Mouse (Mus musculus): ENCODE results near the gene Slco3a1. TPM values are rescaled to one million over a fixed set of nuclear protein-coding genes. Genes with fewer than 3 reads are reported as not detected.

Gene Slco3a1
- total RNA-seq, 1 experiment = 9.0 TPM

DNA sequence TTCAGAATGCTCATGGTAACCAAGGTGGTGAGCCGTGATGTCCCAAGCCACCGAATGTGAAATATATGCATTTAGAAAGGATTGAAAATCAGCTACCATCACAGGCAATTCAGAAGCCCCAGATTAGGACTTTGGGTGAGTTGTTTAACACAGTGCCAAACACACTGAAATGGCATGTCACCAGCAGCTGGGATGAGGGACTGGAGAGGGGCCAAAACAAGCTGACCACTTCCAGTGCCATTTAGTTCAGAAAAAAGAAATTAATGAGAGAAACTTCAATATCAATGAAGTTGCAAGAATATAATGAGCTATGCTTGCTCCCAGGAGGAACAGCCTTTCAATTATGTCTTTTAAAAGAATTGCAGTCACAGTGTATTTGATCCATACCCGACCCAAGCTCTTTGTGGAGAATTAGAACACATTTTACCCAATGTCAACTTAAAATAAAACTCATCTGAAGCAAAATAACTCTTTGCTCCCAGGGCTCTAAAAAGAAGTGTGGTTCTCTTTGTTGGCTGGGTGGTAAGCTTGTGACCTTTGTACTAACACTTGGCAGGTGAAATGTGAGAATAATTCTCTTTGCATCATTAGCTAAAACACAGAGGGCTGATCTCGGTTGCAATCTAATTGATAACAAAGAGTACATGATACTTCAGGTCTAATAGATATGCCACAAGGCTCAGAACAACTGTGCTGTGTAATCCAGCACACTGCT, 56.2 kb downstream of the Slco3a1 start:
- Histone ChIP-seq H3K9ac (ENCODE audit: insufficient read depth, low read depth, low read length, poor library complexity, severe bottlenecking) (no peak overlapping the region), H3K27ac (ENCODE audit: insufficient read depth, low read depth, low read length, poor library complexity, severe bottlenecking) (no peak overlapping the region), H3K4me1 (ENCODE audit: control insufficient read depth in 2 of 2, insufficient read depth in 2 of 2, low read length in 2 of 2, poor library complexity in 1 of 2) (no peaks in the 10 kb centered on the region), H3K36me3 (ENCODE audit: control insufficient read depth, insufficient read depth, low read length, poor library complexity, severe bottlenecking) (no peaks in the 10 kb centered on the region), H3K9me3 (ENCODE audit: control insufficient read depth, insufficient read depth, low read depth, low read length) (no peaks in the 10 kb centered on the region), H3K4me3 (ENCODE audit: insufficient read depth in 1 of 2, low read depth in 1 of 2, low read length in 2 of 2, poor library complexity in 1 of 2, severe bottlenecking in 1 of 2) (no peak overlapping the region)
- DNase-seq (ENCODE audit: low read depth, low spot score) = no peak
- TF ChIP-seq HCFC1 (IDR thresholded peaks at IDR 0.05; ENCODE audit: borderline replicate concordance, insufficient read depth, low read length) (no peak), CHD2 (IDR thresholded peaks at IDR 0.05; ENCODE audit: low read depth, low read length) (no peak), MAFK (IDR thresholded peaks at IDR 0.05; ENCODE audit: insufficient read depth, low read depth, low read length) (no peak), ZNF384 (IDR thresholded peaks at IDR 0.05; ENCODE audit: low read depth, low read length) (no peak)
- in situ Hi-C loops (cut with MboI; ENCODE audit: low sequenced_read_pairs in 2 of 2, unreplicated experiment in 2 of 2) = no loop called here

GRCm38 (mm10) chr7:74497203-74497602, 57.4 kb downstream of the Slco3a1 start:
- H3K36me3 ChIP-seq (ENCODE audit: control insufficient read depth, insufficient read depth, low read length, poor library complexity, severe bottlenecking) = no peaks in the 10 kb centered on the region
- DNase-seq (ENCODE audit: low read depth, low spot score) = no peak
- H3K9ac ChIP-seq (ENCODE audit: insufficient read depth, low read depth, low read length, poor library complexity, severe bottlenecking) = no peak overlapping the region
- in situ Hi-C loops (cut with MboI; ENCODE audit: low sequenced_read_pairs in 2 of 2, unreplicated experiment in 2 of 2) = no loop called here
- no peaks in the 10 kb centered on the region for H3K4me1 ChIP-seq (ENCODE audit: control insufficient read depth in 2 of 2, insufficient read depth in 2 of 2, low read length in 2 of 2, poor library complexity in 1 of 2)
- TF ChIP-seq CHD2 (IDR thresholded peaks at IDR 0.05; ENCODE audit: low read depth, low read length) = no peak
- TF ChIP-seq ZNF384 (IDR thresholded peaks at IDR 0.05; ENCODE audit: low read depth, low read length) = no peak
- no peak for TF ChIP-seq MAFK (IDR thresholded peaks at IDR 0.05; ENCODE audit: insufficient read depth, low read depth, low read length)
- TF ChIP-seq ZC3H11A (IDR thresholded peaks at IDR 0.05; ENCODE audit: borderline replicate concordance, low read depth, low read length) = no peak
- TF ChIP-seq HCFC1 (IDR thresholded peaks at IDR 0.05; ENCODE audit: borderline replicate concordance, insufficient read depth, low read length) = no peak
- no peaks in the 10 kb centered on the region for H3K9me3 ChIP-seq (ENCODE audit: control insufficient read depth, insufficient read depth, low read depth, low read length)
- no peak overlapping the region for H3K4me3 ChIP-seq (ENCODE audit: insufficient read depth in 1 of 2, low read depth in 1 of 2, low read length in 2 of 2, poor library complexity in 1 of 2, severe bottlenecking in 1 of 2)
- no peak overlapping the region for H3K27ac ChIP-seq (ENCODE audit: insufficient read depth, low read depth, low read length, poor library complexity, severe bottlenecking)

DNA sequence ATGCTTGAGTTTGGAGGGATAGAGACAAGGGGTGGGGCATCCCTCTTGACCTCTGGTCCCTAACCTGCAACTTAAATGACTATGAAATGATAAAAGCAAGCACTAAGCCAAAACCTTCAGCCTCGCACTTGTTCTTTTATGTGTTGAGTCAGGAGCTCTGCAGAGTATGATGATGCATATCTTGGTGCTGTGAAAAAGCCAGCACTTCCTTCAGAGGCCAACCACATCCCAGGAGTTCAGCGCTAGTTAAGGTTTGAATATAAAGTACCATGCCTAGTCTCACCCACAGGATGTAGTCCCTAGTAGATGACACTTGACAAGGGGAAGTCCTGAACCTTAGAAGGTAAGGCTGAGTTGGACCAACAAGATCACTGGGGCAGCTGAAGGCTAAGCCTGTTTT, 59.1 kb downstream of the Slco3a1 start:
- no peak overlapping the region for H3K9ac ChIP-seq (ENCODE audit: insufficient read depth, low read depth, low read length, poor library complexity, severe bottlenecking)
- TF ChIP-seq HCFC1 (IDR thresholded peaks at IDR 0.05; ENCODE audit: borderline replicate concordance, insufficient read depth, low read length) (no peak), ZNF384 (IDR thresholded peaks at IDR 0.05; ENCODE audit: low read depth, low read length) (no peak), ZC3H11A (IDR thresholded peaks at IDR 0.05; ENCODE audit: borderline replicate concordance, low read depth, low read length) (no peak), MAFK (IDR thresholded peaks at IDR 0.05; ENCODE audit: insufficient read depth, low read depth, low read length) (no peak), CHD2 (IDR thresholded peaks at IDR 0.05; ENCODE audit: low read depth, low read length) (no peak)
- no peak overlapping the region for H3K27ac ChIP-seq (ENCODE audit: insufficient read depth, low read depth, low read length, poor library complexity, severe bottlenecking)
- no peaks in the 10 kb centered on the region for H3K36me3 ChIP-seq (ENCODE audit: control insufficient read depth, insufficient read depth, low read length, poor library complexity, severe bottlenecking)
- no peaks in the 10 kb centered on the region for H3K4me1 ChIP-seq (ENCODE audit: control insufficient read depth in 2 of 2, insufficient read depth in 2 of 2, low read length in 2 of 2, poor library complexity in 1 of 2)
- H3K9me3 ChIP-seq (ENCODE audit: control insufficient read depth, insufficient read depth, low read depth, low read length) = no peaks in the 10 kb centered on the region
- no peak for DNase-seq (ENCODE audit: low read depth, low spot score)
- in situ Hi-C loops (cut with MboI; ENCODE audit: low sequenced_read_pairs in 2 of 2, unreplicated experiment in 2 of 2) = no loop called here
- H3K4me3 ChIP-seq (ENCODE audit: insufficient read depth in 1 of 2, low read depth in 1 of 2, low read length in 2 of 2, poor library complexity in 1 of 2, severe bottlenecking in 1 of 2) = no peak overlapping the region

DNA sequence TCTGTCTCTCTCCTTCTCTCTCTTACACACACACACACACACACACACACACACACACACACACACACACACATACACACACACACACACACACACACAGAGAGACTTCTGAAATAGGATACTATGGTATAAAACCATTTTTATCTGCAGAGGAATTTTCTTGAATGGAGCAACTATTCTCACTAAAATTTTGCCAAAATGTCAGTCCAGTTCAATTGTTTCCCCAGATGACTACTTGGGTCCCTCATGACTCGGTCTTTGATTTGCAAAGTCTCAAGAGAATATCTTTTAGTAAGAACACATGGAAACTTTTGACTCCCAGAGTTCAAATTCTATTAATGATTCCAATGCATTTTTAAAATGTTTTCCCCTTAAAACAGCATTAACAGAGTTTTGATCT, 60.8 kb downstream of the Slco3a1 start:
- H3K9me3 ChIP-seq (ENCODE audit: control insufficient read depth, insufficient read depth, low read depth, low read length) = no peaks in the 10 kb centered on the region
- H3K27ac ChIP-seq (ENCODE audit: insufficient read depth, low read depth, low read length, poor library complexity, severe bottlenecking) = no peak overlapping the region
- H3K4me3 ChIP-seq (ENCODE audit: insufficient read depth in 1 of 2, low read depth in 1 of 2, low read length in 2 of 2, poor library complexity in 1 of 2, severe bottlenecking in 1 of 2) = no peak overlapping the region
- no peak for TF ChIP-seq HCFC1 (IDR thresholded peaks at IDR 0.05; ENCODE audit: borderline replicate concordance, insufficient read depth, low read length)
- no peak for TF ChIP-seq ZNF384 (IDR thresholded peaks at IDR 0.05; ENCODE audit: low read depth, low read length)
- no peak for TF ChIP-seq ZC3H11A (IDR thresholded peaks at IDR 0.05; ENCODE audit: borderline replicate concordance, low read depth, low read length)
- no peak for TF ChIP-seq CHD2 (IDR thresholded peaks at IDR 0.05; ENCODE audit: low read depth, low read length)
- TF ChIP-seq MAFK (IDR thresholded peaks at IDR 0.05; ENCODE audit: insufficient read depth, low read depth, low read length) = no peak
- no peaks in the 10 kb centered on the region for H3K36me3 ChIP-seq (ENCODE audit: control insufficient read depth, insufficient read depth, low read length, poor library complexity, severe bottlenecking)
- no peak overlapping the region for H3K9ac ChIP-seq (ENCODE audit: insufficient read depth, low read depth, low read length, poor library complexity, severe bottlenecking)
- in situ Hi-C loops (cut with MboI; ENCODE audit: low sequenced_read_pairs in 2 of 2, unreplicated experiment in 2 of 2) = no loop called here
- no peaks in the 10 kb centered on the region for H3K4me1 ChIP-seq (ENCODE audit: control insufficient read depth in 2 of 2, insufficient read depth in 2 of 2, low read length in 2 of 2, poor library complexity in 1 of 2)
- DNase-seq (ENCODE audit: low read depth, low spot score) = no peak
